Mouse (Mus musculus): ENCODE results near the gene Rpa1. TPM values are rescaled to one million over a fixed set of nuclear protein-coding genes. Genes with fewer than 3 reads are reported as not detected.
"Not testable (repeated sequence)": the region's sequence is repeated elsewhere in the genome, so short reads cannot be mapped to it uniquely, and the experiment has no call there.

Gene Rpa1
- 62.8 and 93.9 TPM in 2 replicates for polyA plus RNA-seq (2012; rRNA removed)

DNA sequence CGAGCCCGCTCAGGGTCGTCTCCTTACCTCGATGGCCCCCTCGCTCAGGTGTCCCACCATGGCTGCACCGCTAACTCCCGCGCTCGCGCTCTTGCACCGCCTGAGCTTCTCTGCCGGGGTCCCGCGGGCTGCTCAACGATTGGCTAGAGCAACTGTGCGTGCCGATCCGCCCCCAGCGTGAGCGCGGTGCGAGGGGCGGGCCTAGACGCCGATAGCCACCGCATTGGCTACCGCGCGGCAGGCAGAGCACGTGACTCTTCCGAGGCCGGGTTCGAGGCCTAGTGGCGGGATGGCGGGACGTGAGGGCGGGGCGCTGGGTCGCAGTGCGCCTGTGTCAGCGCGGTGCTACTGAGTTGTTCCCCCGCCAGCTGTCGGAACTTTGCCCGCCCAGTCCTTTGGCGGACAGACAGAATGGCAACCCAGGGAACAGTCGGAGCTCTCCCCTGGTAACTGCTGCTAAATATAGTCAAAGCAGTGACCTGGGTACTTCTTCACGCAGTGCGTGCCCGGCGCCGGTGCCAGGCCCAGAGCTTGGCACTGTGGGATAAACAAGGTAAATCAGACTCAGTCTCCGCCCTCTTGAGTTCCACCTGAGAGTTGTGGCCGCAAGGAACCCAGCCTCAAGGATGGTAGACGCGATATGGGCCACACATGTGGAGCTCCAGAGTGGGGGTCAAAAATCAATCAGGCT is at the start of gene Rpa1, which contains the start of gene Smyd4:
Rpa1 (minus strand) TSS at position 126 of the 691 bp plus-strand sequence.
Smyd4 (plus strand) TSS at position 235 of the 691 bp plus-strand sequence.
- peak; percentile 96 for DNase-seq
- Histone ChIP-seq H3K36me3 (ENCODE audit: control insufficient read depth, insufficient read depth, low read length) (no peaks in the 10 kb centered on the region), H3K27ac (ENCODE audit: control insufficient read depth, insufficient read depth, low read length) (peak within 1 kb of the TSS; percentile 11; the same call in 1 of the 2 replicates), H3K4me3 (ENCODE audit: control insufficient read depth, insufficient read depth, low read length) (peak within 1 kb of the TSS; percentile 84), H3K27me3 (ENCODE audit: control insufficient read depth, insufficient read depth, low read length) (no peaks in the 10 kb centered on the region), H3K4me1 (replicated peaks; ENCODE audit: control insufficient read depth, insufficient read depth, low read length) (peaks cover 20% of the 10 kb centered on the region)
- TF ChIP-seq CTCF (IDR thresholded peaks at IDR 0.05; ENCODE audit: borderline replicate concordance, control insufficient read depth, extremely low read depth, insufficient read depth, low read length, poor library complexity) (no peak), POLR2A (IDR thresholded peaks at IDR 0.05; ENCODE audit: control insufficient read depth, extremely low read depth, insufficient read depth, low read length, poor library complexity) (peak; percentile 80; the same call in 1 of the 2 replicates)
- under 1% methylated on average over 56 of the region's 56 CpGs for WGBS

DNA sequence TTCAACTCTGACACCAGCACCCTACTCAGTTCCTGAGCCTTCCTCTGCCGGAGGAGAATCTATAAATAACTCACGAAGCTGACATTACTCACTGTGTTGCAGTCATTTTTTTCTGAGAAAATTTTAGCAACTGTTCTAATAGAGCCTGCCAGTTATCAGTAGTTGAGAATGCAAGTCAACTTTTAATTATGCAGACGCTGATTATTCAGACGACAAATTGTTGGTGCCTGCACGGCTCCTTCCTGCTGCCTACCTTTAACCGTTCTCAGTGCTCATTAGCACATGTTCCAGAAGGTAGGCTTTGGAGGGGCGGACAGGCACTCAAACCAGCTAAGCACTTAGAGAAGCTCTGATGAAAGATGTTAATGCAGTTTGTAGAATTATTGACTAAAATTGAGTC is 49.3 kb upstream of the Rpa1 start:
- Histone ChIP-seq H3K36me3 (ENCODE audit: control insufficient read depth, insufficient read depth, low read length) (no peaks in the 10 kb centered on the region; the same call in 1 of the 2 replicates), H3K4me1 (replicated peaks; ENCODE audit: control insufficient read depth, insufficient read depth, low read length) (no peaks in the 10 kb centered on the region), H3K4me3 (ENCODE audit: control insufficient read depth, insufficient read depth, low read length) (no peak overlapping the region), H3K27me3 (ENCODE audit: control insufficient read depth, insufficient read depth, low read length) (no peaks in the 10 kb centered on the region), H3K27ac (ENCODE audit: control insufficient read depth, insufficient read depth, low read length) (no peak overlapping the region)
- no peak for DNase-seq
- WGBS = 92% methylated on average over 7 of the region's 7 CpGs
- TF ChIP-seq CTCF (IDR thresholded peaks at IDR 0.05; ENCODE audit: borderline replicate concordance, control insufficient read depth, extremely low read depth, insufficient read depth, low read length, poor library complexity) (no peak), POLR2A (IDR thresholded peaks at IDR 0.05; ENCODE audit: control insufficient read depth, extremely low read depth, insufficient read depth, low read length, poor library complexity) (no peak)

DNA sequence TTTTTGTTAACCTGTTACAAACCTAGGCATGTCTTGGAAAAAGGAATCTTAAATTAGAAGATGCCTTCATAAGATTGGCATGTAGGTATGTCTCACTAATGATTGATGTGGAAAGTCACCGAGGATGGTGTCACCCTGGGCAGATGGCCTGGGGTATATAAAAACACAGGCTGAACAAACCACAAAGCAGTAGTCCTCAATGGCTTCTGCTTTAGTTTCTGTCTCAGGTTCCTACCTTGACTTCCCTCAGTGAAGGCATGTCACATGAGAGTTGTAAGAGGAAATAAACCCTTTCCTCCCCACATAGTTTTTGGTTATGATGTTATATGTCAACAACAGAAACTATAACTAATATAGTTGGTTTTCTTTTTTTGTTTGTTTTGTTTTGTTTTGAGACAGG is 47.5 kb upstream of the Rpa1 start:
- H3K36me3 ChIP-seq (ENCODE audit: control insufficient read depth, insufficient read depth, low read length) = no peaks in the 10 kb centered on the region; the same call in 1 of the 2 replicates
- TF ChIP-seq POLR2A (IDR thresholded peaks at IDR 0.05; ENCODE audit: control insufficient read depth, extremely low read depth, insufficient read depth, low read length, poor library complexity) (no peak), CTCF (IDR thresholded peaks at IDR 0.05; ENCODE audit: borderline replicate concordance, control insufficient read depth, extremely low read depth, insufficient read depth, low read length, poor library complexity) (no peak)
- WGBS = 11% methylated on average over 1 of the region's 1 CpGs
- H3K27me3 ChIP-seq (ENCODE audit: control insufficient read depth, insufficient read depth, low read length) = no peaks in the 10 kb centered on the region
- H3K4me1 ChIP-seq (replicated peaks; ENCODE audit: control insufficient read depth, insufficient read depth, low read length) = no peaks in the 10 kb centered on the region
- H3K27ac ChIP-seq (ENCODE audit: control insufficient read depth, insufficient read depth, low read length) = no peak overlapping the region
- no peak overlapping the region for H3K4me3 ChIP-seq (ENCODE audit: control insufficient read depth, insufficient read depth, low read length)
- DNase-seq = no peak

DNA sequence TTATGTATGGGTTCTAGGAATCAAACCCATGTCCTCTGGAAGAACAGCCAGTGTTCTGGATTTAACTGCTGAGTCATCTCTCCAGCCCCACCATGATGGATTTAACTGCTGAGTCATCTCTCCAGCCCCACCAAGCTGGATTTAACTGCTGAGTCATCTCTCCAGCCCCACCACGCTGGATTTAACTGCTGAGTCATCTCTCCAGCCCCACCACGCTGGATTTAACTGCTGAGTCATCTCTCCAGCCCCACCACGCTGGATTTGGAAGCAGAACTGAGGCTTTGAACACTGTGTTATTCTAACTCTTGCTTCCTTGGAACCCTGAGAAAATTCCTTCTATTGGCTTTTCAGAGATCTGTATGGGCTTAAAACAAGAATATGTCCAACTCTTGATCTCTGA is 35.4 kb upstream of the Rpa1 start:
- not testable (repeated sequence) for DNase-seq; H3K27ac ChIP-seq (ENCODE audit: control insufficient read depth, insufficient read depth, low read length); H3K36me3 ChIP-seq (ENCODE audit: control insufficient read depth, insufficient read depth, low read length); H3K4me1 ChIP-seq (replicated peaks; ENCODE audit: control insufficient read depth, insufficient read depth, low read length); H3K4me3 ChIP-seq (ENCODE audit: control insufficient read depth, insufficient read depth, low read length); H3K27me3 ChIP-seq (ENCODE audit: control insufficient read depth, insufficient read depth, low read length)
- WGBS = 39% methylated on average over 3 of the region's 3 CpGs

DNA sequence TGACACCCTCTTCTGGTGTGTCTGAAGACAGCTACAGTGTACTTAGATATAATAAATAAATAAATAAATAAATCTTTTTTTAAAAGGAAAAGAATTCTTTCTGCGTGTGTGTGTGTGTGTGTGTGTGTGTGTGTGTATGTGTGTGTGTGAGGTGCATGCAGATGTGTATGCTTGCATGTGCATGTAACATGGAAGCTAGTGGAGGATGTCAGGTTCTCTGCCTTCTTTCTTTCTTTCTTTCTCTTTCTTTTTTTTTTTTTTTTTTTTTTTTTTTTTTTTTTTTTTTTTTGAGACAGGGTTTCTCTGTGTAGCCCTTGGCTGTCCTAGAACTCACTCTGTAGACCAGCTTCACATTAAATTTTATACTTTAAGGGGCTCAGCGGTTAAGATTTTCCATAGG is 30.7 kb upstream of the Rpa1 start:
- H3K4me1 ChIP-seq (replicated peaks; ENCODE audit: control insufficient read depth, insufficient read depth, low read length); H3K36me3 ChIP-seq (ENCODE audit: control insufficient read depth, insufficient read depth, low read length); H3K4me3 ChIP-seq (ENCODE audit: control insufficient read depth, insufficient read depth, low read length); DNase-seq; H3K27ac ChIP-seq (ENCODE audit: control insufficient read depth, insufficient read depth, low read length); H3K27me3 ChIP-seq (ENCODE audit: control insufficient read depth, insufficient read depth, low read length): not testable (repeated sequence)
- WGBS = 98% methylated on average over 2 of the region's 2 CpGs

DNA sequence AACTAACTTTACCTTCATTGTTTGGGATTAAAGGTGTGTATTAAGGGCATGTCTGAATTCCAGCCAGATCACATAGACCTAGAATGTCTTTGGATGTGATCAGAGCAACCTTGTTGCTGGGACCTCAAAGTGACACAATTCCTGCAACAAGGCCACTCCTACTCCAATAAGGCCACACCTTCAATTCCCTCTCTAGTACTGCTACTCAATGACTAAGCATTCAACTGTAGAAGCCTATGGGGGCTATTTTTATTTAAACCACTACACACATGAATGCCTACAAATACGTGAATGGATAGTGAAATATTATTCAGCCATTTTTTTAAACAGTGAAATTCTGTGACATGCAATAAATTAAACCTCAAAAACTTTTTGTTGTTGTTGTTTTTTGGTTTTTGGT is 29.0 kb upstream of the Rpa1 start:
- no peak overlapping the region for H3K27ac ChIP-seq (ENCODE audit: control insufficient read depth, insufficient read depth, low read length)
- DNase-seq = no peak
- TF ChIP-seq CTCF (IDR thresholded peaks at IDR 0.05; ENCODE audit: borderline replicate concordance, control insufficient read depth, extremely low read depth, insufficient read depth, low read length, poor library complexity) = no peak
- no peak for TF ChIP-seq POLR2A (IDR thresholded peaks at IDR 0.05; ENCODE audit: control insufficient read depth, extremely low read depth, insufficient read depth, low read length, poor library complexity)
- H3K36me3 ChIP-seq (ENCODE audit: control insufficient read depth, insufficient read depth, low read length) = no peaks in the 10 kb centered on the region
- WGBS = 78% methylated on average over 1 of the region's 1 CpGs
- H3K4me1 ChIP-seq (replicated peaks; ENCODE audit: control insufficient read depth, insufficient read depth, low read length) = no peaks in the 10 kb centered on the region
- no peak overlapping the region for H3K4me3 ChIP-seq (ENCODE audit: control insufficient read depth, insufficient read depth, low read length)
- H3K27me3 ChIP-seq (ENCODE audit: control insufficient read depth, insufficient read depth, low read length) = no peaks in the 10 kb centered on the region

DNA sequence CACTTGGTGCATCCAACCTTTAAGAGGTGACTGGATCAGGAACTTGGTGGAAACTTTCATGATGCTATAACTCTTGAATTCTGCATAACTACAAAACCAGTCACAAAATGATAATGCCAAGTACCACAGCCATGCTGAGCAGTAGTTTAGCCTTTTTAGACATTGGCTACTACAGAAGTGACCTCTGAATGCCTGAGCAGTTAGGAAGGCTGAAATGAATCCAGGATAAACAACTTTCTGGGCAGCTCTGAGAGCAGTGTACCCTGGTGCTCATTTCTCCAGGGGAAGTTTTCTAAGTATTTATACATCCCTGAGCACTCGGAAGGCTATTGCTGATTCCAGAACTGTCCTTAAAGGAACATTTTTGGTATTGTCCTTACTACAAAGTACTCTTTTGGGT is 7.4 kb upstream of the Rpa1 start:
- TF ChIP-seq POLR2A (IDR thresholded peaks at IDR 0.05; ENCODE audit: control insufficient read depth, extremely low read depth, insufficient read depth, low read length, poor library complexity) = no peak
- no peak for TF ChIP-seq CTCF (IDR thresholded peaks at IDR 0.05; ENCODE audit: borderline replicate concordance, control insufficient read depth, extremely low read depth, insufficient read depth, low read length, poor library complexity)
- no peak for DNase-seq
- Histone ChIP-seq H3K36me3 (ENCODE audit: control insufficient read depth, insufficient read depth, low read length) (no peaks in the 10 kb centered on the region), H3K4me1 (replicated peaks; ENCODE audit: control insufficient read depth, insufficient read depth, low read length) (peaks cover 4% of the 10 kb centered on the region; the same call in 1 of the 2 replicates), H3K27me3 (ENCODE audit: control insufficient read depth, insufficient read depth, low read length) (no peaks in the 10 kb centered on the region), H3K4me3 (ENCODE audit: control insufficient read depth, insufficient read depth, low read length) (no peak overlapping the region), H3K27ac (ENCODE audit: control insufficient read depth, insufficient read depth, low read length) (no peak overlapping the region)
- 93% methylated on average over 1 of the region's 1 CpGs for WGBS
